Comparison of ENCODE assay signal across 17 mouse cellular contexts in the genomic region with DNA sequence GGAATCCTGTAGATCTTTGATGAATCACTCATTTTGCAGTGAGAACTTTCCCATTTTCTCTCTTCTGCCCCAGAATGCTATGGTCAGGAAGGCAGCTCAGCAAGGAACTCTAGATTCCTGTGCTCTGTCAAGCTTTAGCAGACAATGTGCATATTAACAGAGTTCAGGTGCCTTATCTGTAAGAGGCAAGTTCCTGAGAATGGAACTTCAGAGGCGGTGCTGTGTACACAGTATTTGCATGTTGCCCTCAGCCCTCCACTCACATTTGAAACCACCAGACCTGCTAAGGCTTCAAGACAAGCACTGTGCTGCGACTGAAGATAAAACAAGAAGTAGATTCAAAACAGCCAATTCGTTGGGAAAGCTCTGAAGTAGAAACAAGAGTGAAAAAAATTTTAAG.
"Had no signal": no experiment of that assay in that cellular context is flagged by ENCODE, and none has a peak within 500 bp of the region (broad histone marks: within the 10 kb centered on the region; RNA-seq: fewer than 3 reads in every experiment).

No protein-coding gene starts in this region.

- H3K36me3 ChIP-seq: liver, embryonic 13.5 days; liver, embryonic 15.5 days; midbrain, embryonic 13.5 days; midbrain, embryonic 15.5 days; neural tube, embryonic 12.5 days; stomach, embryonic 15.5 days had no signal

- H3K9ac ChIP-seq: liver, embryonic 13.5 days; liver, embryonic 15.5 days; liver, postnatal 0 days; midbrain, embryonic 13.5 days; midbrain, embryonic 15.5 days; neural tube, embryonic 12.5 days; stomach, embryonic 15.5 days had no signal

- H3K9me3 ChIP-seq: liver, embryonic 13.5 days; liver, embryonic 15.5 days; midbrain, embryonic 13.5 days; midbrain, embryonic 15.5 days; neural tube, embryonic 12.5 days; stomach, embryonic 15.5 days had no signal

- DNase-seq: liver, embryonic 13.5 days; liver, postnatal 0 days; lung, postnatal 14 days; right cerebral cortex, postnatal 14 days; thymus, adult 2 months; thymus, postnatal 25 days; thymus, postnatal 4 days had no signal

- H3K27ac ChIP-seq: liver, embryonic 13.5 days; liver, embryonic 15.5 days; macrophage; midbrain, embryonic 13.5 days; midbrain, embryonic 15.5 days; neural tube, embryonic 12.5 days; stomach, embryonic 15.5 days; stomach, postnatal 0 days had no signal

- H3K4me2 ChIP-seq: liver, embryonic 11.5 days; liver, embryonic 13.5 days; liver, embryonic 15.5 days; midbrain, embryonic 11.5 days; midbrain, embryonic 13.5 days; midbrain, embryonic 15.5 days; neural tube, embryonic 12.5 days; stomach, embryonic 15.5 days had no signal

- H3K27me3 ChIP-seq: liver, embryonic 13.5 days; liver, embryonic 15.5 days; megakaryocyte, embryonic 14.5 days; midbrain, embryonic 13.5 days; midbrain, embryonic 15.5 days; neural tube, embryonic 12.5 days; stomach, embryonic 15.5 days had no signal

- H3K4me1 ChIP-seq: liver, embryonic 13.5 days; liver, embryonic 15.5 days; megakaryocyte, embryonic 14.5 days; midbrain, embryonic 13.5 days; midbrain, embryonic 15.5 days; neural tube, embryonic 12.5 days; stomach, embryonic 15.5 days had no signal

- H3K4me3 ChIP-seq: liver, embryonic 13.5 days; liver, embryonic 15.5 days; megakaryocyte, embryonic 14.5 days; midbrain, embryonic 13.5 days; midbrain, embryonic 15.5 days; neural tube, embryonic 12.5 days; stomach, embryonic 15.5 days had no signal

- ATAC-seq: liver, postnatal 0 days; midbrain, embryonic 13.5 days; midbrain, embryonic 15.5 days had no signal
